Mouse (Mus musculus) splenic B cell, adult 2 months (primary cell): ENCODE data around the gene Acsm3.
"Not testable (repeated sequence)": the region's sequence is repeated elsewhere in the genome, so short reads cannot be mapped to it uniquely, and the experiment has no call there.

Source experiments
- DNase-seq: peaks from one replicate; pipeline ENCODE4 v3.0.0-alpha.2; 2011; ENCODE audit warnings: low read depth, low spot score
- H3K27me3 ChIP-seq: 2 replicates; pipeline ENCODE4 v1.6.1; 2012; ENCODE audit warnings: mild to moderate bottlenecking, low read length, moderate library complexity, mixed read lengths; ENCODE audit not compliant: control insufficient read depth, poor library complexity, insufficient read depth, severe bottlenecking
- H3K36me3 ChIP-seq: 2 replicates; pipeline ENCODE4 v1.6.1; 2012; ENCODE audit warnings: mild to moderate bottlenecking, low read length, moderate library complexity, mixed read lengths; ENCODE audit not compliant: control insufficient read depth, poor library complexity, insufficient read depth, severe bottlenecking

Gene Acsm3

DNA sequence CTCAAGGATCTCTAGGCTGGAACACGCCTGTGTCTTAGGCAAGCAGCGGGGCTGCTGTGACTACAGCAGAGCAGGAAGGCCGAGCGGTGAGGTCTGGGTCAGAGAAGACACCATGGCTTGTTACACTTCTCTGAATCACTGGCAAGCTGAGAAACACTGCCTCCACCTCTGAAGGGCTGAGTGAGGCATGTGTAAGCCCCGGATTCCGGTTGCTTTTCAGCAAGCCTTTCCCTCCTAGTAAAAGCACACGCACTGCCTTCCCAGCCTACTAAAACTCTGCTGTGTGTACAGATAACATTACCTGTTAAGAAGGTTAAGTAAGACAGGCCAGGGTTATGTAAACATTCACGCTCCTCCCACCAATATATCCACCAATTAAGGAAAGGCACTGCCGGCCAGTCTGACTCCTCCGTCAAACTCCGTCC, at the start of gene Acsm3:
Gene Acsm3, plus strand, starts transcription at position 397 of the 425 bp plus-strand sequence.
- Histone ChIP-seq H3K27me3 (no peaks in the 10 kb centered on the region), H3K36me3 (no peaks in the 10 kb centered on the region)
- DNase-seq = no peak

DNA sequence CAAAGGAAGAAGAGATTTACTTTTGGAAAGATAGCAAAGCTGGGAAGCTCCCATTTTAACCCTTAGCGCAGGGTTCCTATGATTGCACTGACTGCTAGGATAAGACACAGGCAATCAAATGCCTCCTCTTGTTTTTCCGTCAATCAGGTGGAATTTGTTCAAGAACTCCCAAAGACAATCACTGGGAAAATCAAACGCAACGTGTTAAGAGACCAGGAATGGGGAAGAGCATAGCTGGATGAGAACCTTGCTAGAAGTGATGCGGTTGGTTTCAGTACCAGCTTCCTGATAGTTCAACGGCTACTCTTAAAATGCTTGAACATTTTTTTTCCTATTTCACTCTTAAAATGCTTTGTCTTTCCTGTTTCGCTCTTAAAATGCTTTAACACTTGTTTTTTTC, 46.6 kb upstream of the Acsm3 start:
- no peak for DNase-seq
- Histone ChIP-seq H3K36me3 (peaks cover 10% of the 10 kb centered on the region), H3K27me3 (no peaks in the 10 kb centered on the region)

DNA sequence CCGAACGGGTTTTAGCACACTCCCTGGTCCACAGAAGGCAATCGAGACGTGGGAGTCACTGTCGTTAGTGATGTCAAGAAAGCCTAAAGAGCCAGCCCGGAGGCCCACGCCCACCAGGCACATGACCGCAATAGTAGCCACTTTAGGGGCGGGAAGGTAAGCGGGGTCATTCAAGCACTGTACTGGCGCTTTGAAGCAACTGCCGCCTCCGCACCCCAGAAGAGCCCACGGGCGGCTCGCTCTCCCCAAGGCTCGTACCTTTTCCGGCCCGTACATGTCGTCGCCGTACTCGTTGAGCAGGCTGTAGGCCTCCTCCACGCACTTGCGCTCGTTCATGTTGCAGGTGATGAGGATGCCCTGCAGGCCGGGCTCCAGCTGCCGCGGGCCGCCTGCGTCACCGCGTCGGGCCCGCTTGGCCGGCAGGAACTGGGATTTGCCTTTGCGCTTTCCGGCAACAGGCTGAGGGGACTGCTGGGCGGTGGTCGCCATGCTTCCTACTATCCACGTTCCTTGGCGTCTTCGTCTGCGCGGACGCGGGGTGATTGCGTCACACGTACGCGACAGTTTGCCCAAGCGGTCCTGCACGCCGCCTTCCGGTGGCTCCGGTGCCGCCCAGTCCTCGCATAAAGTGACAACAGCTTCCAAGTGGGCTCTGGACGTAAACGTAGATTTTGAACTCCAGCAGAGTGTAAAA, 40.3 kb upstream of the Acsm3 start, which contains the start of gene Thumpd1:
Gene Thumpd1, minus strand, starts transcription at position 546 of the 694 bp plus-strand sequence.
- H3K36me3 ChIP-seq = peaks cover 8% of the 10 kb centered on the region
- DNase-seq = peak; percentile 94
- no peaks in the 10 kb centered on the region for H3K27me3 ChIP-seq

DNA sequence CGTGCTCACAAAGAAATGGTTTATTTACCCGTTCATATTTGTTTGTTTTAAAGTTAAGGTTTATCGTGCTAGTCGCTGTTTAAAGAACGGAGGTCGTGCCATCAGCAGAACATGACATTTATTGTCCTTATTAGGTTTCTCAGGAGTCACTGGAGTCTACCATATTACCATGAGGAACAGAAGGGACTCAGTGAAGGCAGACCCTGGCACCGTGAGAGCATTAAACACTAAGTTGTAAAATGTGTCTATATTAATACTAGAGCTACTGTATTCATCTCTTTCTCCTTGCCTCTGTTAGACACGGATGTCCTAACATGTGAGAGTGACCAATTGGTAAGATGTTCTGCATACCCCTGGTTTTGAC, 39.8 kb upstream of the Acsm3 start:
- no peak for DNase-seq
- Histone ChIP-seq H3K36me3 (peaks cover 8% of the 10 kb centered on the region), H3K27me3 (no peaks in the 10 kb centered on the region)

DNA sequence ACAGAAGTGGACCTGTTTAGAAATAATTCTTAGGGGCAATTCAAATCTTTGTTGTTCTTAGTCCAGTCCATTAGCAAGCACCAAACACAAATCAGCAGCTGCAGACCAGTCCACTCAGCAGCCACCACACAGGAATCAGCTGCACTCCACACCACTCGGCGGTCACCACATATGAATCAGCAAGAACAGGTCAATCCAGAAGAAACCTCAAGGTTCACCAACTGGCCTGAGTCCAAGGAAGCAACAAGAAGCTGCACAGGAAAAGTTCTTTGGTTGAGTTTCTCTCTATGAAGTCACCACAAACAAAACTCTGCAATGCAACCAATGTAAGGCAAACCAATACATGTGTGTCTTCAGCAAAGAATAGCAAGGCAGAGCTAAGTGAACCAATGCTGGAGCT, 33.1 kb upstream of the Acsm3 start:
- no peak for DNase-seq
- Histone ChIP-seq H3K36me3 (no peaks in the 10 kb centered on the region), H3K27me3 (no peaks in the 10 kb centered on the region)

DNA sequence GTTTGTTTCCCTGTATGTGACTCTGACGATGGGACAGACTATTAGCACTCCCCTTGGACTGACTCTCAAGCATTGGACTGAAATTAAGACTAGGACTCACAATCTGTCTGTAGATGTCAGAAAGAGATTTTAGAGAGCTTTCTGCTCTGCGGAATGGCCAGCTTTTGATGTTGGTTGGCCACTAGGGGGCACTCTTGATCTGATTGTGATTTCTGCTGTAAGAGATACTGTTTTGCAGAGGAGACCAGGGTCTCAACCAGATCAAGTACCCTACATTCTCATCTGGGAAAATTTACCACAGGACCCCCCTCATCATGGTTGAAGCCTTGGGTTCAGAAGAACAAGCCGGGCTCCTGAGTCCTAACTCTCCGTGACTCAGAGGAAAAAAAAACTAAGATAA, 29.5 kb upstream of the Acsm3 start:
- H3K27me3 ChIP-seq, H3K36me3 ChIP-seq: not testable (repeated sequence)
- DNase-seq = peak; percentile 39

DNA sequence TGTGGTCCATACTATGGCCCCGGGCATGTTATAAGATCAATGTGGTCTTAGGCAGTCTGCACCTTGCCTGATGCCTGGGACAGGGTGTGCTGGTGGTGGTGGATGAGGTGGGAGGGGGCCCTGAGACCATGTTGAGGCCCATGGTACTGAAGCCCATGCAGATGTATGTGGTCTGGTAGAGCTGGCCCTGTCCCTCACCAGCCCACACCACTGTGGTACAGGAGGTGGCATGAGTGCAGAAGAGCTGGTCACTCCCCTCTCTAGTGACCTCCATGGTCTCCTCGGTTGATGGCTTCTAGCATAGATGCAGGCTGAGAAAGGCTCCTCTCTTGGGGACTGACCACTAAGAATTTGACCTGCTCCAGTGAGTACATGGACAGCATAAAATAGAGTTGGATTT, 21.8 kb upstream of the Acsm3 start:
- Histone ChIP-seq H3K27me3 (no peaks in the 10 kb centered on the region; the same call in 1 of the 2 replicates), H3K36me3 (no peaks in the 10 kb centered on the region)
- no peak for DNase-seq

DNA sequence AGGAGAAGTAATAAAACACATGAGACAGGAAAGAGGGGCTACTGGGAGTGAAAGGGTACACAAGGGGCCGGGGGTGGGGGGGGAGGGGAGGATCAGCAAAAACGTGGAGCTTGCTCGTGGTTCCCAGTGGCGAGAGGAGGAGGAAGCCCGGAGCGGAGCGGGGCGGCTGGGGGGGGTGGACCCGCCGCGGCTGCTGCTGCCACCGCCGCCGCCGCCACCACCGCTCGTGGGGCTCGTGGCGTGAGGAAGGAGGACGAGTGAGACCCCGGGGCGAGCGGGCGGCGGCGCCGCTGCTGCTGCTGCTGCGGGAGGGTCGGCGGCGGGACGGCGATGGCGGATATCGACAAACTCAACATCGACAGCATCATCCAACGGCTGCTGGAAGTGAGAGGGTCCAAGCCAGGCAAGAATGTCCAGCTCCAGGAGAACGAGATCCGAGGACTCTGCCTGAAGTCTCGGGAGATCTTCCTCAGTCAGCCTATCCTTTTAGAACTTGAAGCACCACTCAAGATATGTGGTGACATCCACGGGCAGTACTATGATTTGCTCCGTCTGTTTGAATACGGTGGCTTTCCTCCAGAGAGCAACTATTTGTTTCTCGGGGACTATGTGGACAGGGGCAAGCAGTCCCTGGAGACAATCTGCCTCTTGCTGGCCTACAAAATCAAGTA, 20.8 kb upstream of the Acsm3 start:
- not testable (repeated sequence) for H3K27me3 ChIP-seq, DNase-seq, H3K36me3 ChIP-seq

DNA sequence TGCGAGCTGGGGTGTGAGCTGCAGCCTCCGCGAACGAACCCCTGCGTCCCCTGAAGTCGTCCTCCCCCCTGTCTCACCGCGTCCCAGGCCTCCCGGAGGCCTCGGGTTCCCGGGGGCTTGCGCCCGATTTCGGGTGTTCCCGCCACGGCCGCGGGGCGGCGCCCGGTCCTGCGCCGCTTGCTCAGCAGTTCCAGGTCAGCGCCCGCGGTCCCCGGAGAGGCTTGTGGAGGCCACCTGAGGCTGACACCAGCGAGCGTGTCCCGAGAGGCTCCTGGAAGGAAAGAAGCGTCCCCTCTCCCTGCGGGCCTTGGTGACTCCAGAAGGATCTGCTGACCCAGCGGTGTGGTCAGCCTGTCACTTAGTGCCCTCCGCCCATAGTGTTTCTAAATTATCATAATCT, 16.4 kb upstream of the Acsm3 start:
- peak; percentile 29 for DNase-seq
- Histone ChIP-seq H3K27me3 (no peaks in the 10 kb centered on the region), H3K36me3 (no peaks in the 10 kb centered on the region)

DNA sequence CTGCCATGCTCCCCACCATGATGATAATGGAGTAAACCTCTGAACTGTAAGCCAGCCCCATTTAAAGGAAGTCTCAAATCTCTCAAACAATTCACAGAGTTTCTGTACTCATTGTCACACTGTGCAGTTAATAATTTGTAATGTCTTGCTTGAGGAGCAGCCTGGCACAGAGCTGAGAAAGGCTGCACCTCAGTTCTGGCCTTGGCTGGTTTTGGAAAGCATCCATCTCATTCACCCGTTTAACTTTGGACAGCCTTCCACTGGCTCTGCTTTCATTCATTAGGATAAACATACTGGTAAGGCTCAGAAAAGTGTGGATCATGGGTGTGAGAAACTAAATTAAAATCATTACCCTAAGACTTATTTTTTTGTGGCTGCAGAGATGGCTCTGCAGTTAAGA, 14.9 kb upstream of the Acsm3 start:
- H3K36me3 ChIP-seq = no peaks in the 10 kb centered on the region
- DNase-seq = no peak
- no peaks in the 10 kb centered on the region for H3K27me3 ChIP-seq

DNA sequence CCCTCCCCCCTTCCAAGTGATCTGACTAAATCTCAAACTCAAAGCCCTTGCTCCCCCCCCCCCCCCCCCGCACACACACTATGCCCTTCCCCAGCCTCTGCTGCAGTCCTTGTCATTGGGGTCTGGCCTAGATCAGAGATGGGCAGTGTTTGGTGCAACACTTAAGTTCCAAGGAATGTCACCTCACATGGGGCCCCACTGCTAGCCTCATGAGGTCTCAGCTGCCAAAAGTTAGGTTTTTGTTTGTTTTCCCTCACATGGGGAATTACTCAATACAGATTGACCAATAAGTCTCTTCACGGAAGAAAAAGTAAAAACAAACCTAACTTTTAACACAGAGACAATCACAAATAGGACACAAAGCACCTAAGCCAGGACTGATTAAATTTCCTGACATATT, 12.0 kb upstream of the Acsm3 start:
- no peaks in the 10 kb centered on the region for H3K27me3 ChIP-seq
- H3K36me3 ChIP-seq = no peaks in the 10 kb centered on the region
- DNase-seq = no peak

DNA sequence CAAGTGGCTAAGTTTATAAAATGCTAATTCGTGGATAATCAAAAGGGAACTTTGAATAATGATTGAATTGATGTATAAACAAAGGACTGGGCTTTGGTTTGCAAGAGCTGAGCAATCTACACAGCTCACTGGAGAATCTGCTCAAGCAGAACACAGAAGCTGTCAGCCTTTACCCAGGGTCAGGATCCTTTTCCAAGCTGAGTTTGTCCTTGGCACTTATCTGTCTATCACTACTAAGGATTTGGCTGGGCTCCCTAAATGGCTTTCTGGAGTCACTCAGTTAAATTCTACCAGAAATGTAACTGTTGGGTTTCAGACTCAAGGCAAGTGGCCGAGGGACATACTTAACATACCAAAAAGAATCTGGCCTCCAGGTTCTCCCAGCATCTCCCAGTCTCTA, 10.8 kb upstream of the Acsm3 start:
- H3K27me3 ChIP-seq = no peaks in the 10 kb centered on the region
- no peaks in the 10 kb centered on the region for H3K36me3 ChIP-seq
- no peak for DNase-seq

DNA sequence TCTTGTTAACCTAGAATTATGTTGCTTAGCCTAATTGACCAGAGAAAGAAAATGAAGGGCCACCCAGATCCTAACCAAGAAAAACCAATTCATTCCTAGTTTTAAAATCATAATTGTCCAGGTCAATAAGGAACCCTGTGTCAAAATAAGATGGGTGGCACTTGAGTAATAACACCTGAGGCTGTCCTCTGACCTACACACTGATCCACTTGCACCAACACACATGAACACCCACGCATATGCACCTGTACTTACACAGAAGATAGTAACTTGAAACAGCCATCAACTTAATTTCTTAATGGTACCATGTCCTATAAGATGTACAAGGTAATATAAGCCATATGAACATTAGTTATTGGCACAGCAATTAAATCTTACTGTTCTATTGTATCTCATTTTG, 7.0 kb upstream of the Acsm3 start:
- no peak for DNase-seq
- Histone ChIP-seq H3K36me3 (no peaks in the 10 kb centered on the region), H3K27me3 (no peaks in the 10 kb centered on the region)

DNA sequence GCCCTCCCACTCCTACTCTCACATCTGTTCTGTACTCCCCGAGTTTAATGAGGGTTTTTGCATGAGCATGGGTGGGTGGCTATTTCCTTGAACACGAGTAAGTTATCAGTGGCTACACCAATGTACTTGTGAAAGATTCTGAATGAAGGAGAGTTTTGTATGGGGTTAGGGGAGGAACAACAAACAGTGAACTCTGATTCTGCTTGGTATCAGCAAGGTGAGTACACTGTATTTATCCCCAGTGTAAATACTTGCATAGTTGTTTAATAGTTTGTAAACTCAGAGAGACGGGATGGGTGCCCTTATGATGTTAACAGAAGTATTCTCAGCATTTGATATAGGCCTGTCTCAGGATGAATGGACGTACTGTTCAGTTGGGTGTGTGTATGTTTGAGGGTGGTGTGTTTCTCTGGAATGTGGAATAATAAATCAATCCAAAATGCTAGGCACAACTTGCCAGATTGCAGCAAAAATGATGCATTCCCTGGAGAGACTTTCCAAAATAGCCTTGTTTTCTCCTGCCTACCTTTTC, 1.5 kb downstream of the Acsm3 start:
- Histone ChIP-seq H3K27me3 (no peaks in the 10 kb centered on the region), H3K36me3 (no peaks in the 10 kb centered on the region)
- DNase-seq = no peak

DNA sequence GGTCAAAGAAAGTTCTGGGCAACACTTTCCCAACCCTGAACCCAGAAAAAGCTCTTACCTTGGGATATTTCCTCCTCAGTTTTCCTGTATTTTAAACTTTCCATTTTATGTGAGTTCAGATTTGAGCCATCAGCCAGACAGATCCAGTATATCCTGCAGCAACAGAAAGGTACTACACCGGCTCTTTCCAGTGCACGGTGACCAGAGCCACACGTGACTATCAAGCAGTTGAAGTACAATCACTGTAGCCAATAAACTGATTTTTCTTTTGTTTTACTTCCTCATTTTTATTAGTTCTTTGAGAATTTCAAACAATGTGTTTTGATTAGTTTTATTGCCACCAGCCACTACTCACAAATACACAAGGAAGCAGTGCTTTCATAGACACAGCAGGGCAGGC, 3.7 kb downstream of the Acsm3 start:
- Histone ChIP-seq H3K36me3 (no peaks in the 10 kb centered on the region), H3K27me3 (no peaks in the 10 kb centered on the region)

More for the DNA sequence above, 3.7 kb downstream of the Acsm3 start:
- DNase-seq = no peak
